In genomic region chr19:10602787-10603186, GRCm38 (mm10) we compare ENCODE assay signal across 8 mouse cellular contexts. TPM values are rescaled to one million over a fixed set of nuclear protein-coding genes. Genes with fewer than 3 reads are reported as not detected.
DNase-seq lines count a peak whose midpoint lies in the region; ATAC-seq and TF ChIP-seq lines count a peak whose summit lies in the region.

No protein-coding gene starts in this region.

- H3K36me3 ChIP-seq in embryonic facial prominence, embryonic 13.5 days, result peaks cover 27% of the 10 kb centered on the region
- H3K36me3 ChIP-seq in limb, embryonic 14.5 days (ENCODE audit: control insufficient read depth, insufficient read depth, low read length), result peaks cover 22% of the 10 kb centered on the region
- H3K36me3 ChIP-seq in midbrain, postnatal 0 days (ENCODE audit: insufficient read depth, low read length), result peaks cover 13% of the 10 kb centered on the region

- peak overlapping the region; percentile 76 for H3K9ac ChIP-seq in embryonic facial prominence, embryonic 13.5 days
- H3K9ac ChIP-seq in limb, embryonic 14.5 days (ENCODE audit: low read depth, low read length, severe bottlenecking), result peak overlapping the region; percentile 72
- peak overlapping the region; percentile 56 for H3K9ac ChIP-seq in midbrain, postnatal 0 days (replicated peaks; ENCODE audit: low read length, poor library complexity, severe bottlenecking)

- H3K27me3 ChIP-seq in embryonic facial prominence, embryonic 13.5 days, result no peaks in the 10 kb centered on the region
- H3K27me3 ChIP-seq in limb, embryonic 14.5 days (ENCODE audit: control insufficient read depth, insufficient read depth, low read length), result no peaks in the 10 kb centered on the region
- no peaks in the 10 kb centered on the region for H3K27me3 ChIP-seq in midbrain, postnatal 0 days (ENCODE audit: insufficient read depth, low read length)

- peak overlapping the region; percentile 67 for H3K4me2 ChIP-seq in embryonic facial prominence, embryonic 13.5 days
- H3K4me2 ChIP-seq in limb, embryonic 14.5 days (replicated peaks; ENCODE audit: low read depth, low read length, severe bottlenecking), result peak overlapping the region; percentile 62
- H3K4me2 ChIP-seq in midbrain, postnatal 0 days (ENCODE audit: low read depth, low read length, poor library complexity, severe bottlenecking), result peak overlapping the region; percentile 58

- H3K4me1 ChIP-seq in embryonic facial prominence, embryonic 13.5 days, result peaks cover 38% of the 10 kb centered on the region
- H3K4me1 ChIP-seq in limb, embryonic 14.5 days (ENCODE audit: control insufficient read depth, insufficient read depth, low read length), result peaks cover 21% of the 10 kb centered on the region
- H3K4me1 ChIP-seq in midbrain, postnatal 0 days (ENCODE audit: insufficient read depth, low read length), result peaks cover 14% of the 10 kb centered on the region

- 3% methylated on average over 9 of the region's 9 CpGs for WGBS in embryonic facial prominence, embryonic 13.5 days
- 1% methylated on average over 9 of the region's 9 CpGs for WGBS in limb, embryonic 14.5 days
- WGBS in midbrain, postnatal 0 days, result under 1% methylated on average over 9 of the region's 9 CpGs

- peak; percentile 68 for DNase-seq in 3134 (ENCODE audit: extremely low read depth, insufficient read length, low spot score)
- peak; percentile 89 to 93 for DNase-seq in adrenal gland, postnatal 36 days
- peak; percentile 89 for DNase-seq in heart, adult 8-10 months (ENCODE audit: low spot score)
- peak; percentile 94 for DNase-seq in kidney, adult 9 months
- peak; percentile 96 for DNase-seq in limb, embryonic 14.5 days (ENCODE audit: low spot score)
- DNase-seq in midbrain, postnatal 0 days (ENCODE audit: low spot score), result peak; percentile 95
- DNase-seq in spleen, postnatal 14 days (ENCODE audit: low spot score in 2 of 2), result peak; percentile 75 to 82

- peak; percentile 90 for TF ChIP-seq CTCF in midbrain, postnatal 0 days (IDR thresholded peaks at IDR 0.05)

- H3K27ac ChIP-seq in embryonic facial prominence, embryonic 13.5 days, result peak overlapping the region; percentile 92
- H3K27ac ChIP-seq in limb, embryonic 14.5 days (replicated peaks; ENCODE audit: low read depth, low read length), result peak overlapping the region; percentile 88
- peak overlapping the region; percentile 92 for H3K27ac ChIP-seq in midbrain, postnatal 0 days (ENCODE audit: low read depth, low read length)

- ATAC-seq in embryonic facial prominence, embryonic 13.5 days (ENCODE audit: insufficient number of reproducible peaks, insufficient read depth, low FRiP score, low TSS enrichment, low read depth), result no peak
- ATAC-seq in limb, embryonic 14.5 days (ENCODE audit: low FRiP score, low read depth), result peak; percentile 71
- ATAC-seq in midbrain, postnatal 0 days (ENCODE audit: low FRiP score), result peak; percentile 60

- H3K9me3 ChIP-seq in embryonic facial prominence, embryonic 13.5 days, result no peaks in the 10 kb centered on the region
- no peaks in the 10 kb centered on the region for H3K9me3 ChIP-seq in limb, embryonic 14.5 days (ENCODE audit: control insufficient read depth, low read length)
- no peaks in the 10 kb centered on the region for H3K9me3 ChIP-seq in midbrain, postnatal 0 days (ENCODE audit: low read length)

- peak; percentile 93; the same call in 1 of the 2 replicates for TF ChIP-seq POLR2A in limb, embryonic 14.5 days (IDR thresholded peaks at IDR 0.05; ENCODE audit: borderline replicate concordance, extremely low read depth, insufficient read depth, insufficient read length)

- peak overlapping the region; percentile 37 for H3K4me3 ChIP-seq in embryonic facial prominence, embryonic 13.5 days
- H3K4me3 ChIP-seq in limb, embryonic 14.5 days (replicated peaks; ENCODE audit: low read length), result peak overlapping the region; percentile 35
- peak overlapping the region; percentile 21; the same call in 1 of the 2 replicates for H3K4me3 ChIP-seq in midbrain, postnatal 0 days (ENCODE audit: low read depth, low read length)

RNA-seq across cellular contexts. Expression of gene Ddb1, which starts 2.3 kb away (rescaled TPM):
- 100 to 1,000 TPM; 272 to 288 TPM for total RNA-seq in adrenal gland, postnatal 36 days (2021)
- polyA plus RNA-seq in embryonic facial prominence, embryonic 13.5 days (2015; fragmentation: Nextera tagmentation; extraction: Ambion mirVana), result 355 and 368 TPM in 2 replicates
- 100 to 1,000 TPM; 132 to 146 (median 139) TPM for total RNA-seq in heart, adult 8-10 months (2022)
- 346 and 349 TPM in 2 replicates for polyA plus RNA-seq in limb, embryonic 14.5 days (2012; rRNA removed)
- polyA plus RNA-seq in limb, embryonic 14.5 days (2014; fragmentation: Nextera tagmentation; extraction: Ambion mirVana), result 358 and 386 TPM in 2 replicates
- total RNA-seq in midbrain, postnatal 0 days (2014; rRNA removed), result 247 and 261 TPM in 2 replicates
- polyA plus RNA-seq in midbrain, postnatal 0 days (2015; fragmentation: Nextera tagmentation; extraction: Ambion mirVana), result 135 TPM in 2 replicates

RNA-seq across cellular contexts. Expression of gene Tkfc, which starts 2.7 kb away (rescaled TPM):
- 10 to 100 TPM; 18.0 to 20.7 TPM for total RNA-seq in adrenal gland, postnatal 36 days (2021)
- polyA plus RNA-seq in embryonic facial prominence, embryonic 13.5 days (2015; fragmentation: Nextera tagmentation; extraction: Ambion mirVana), result 16.3 and 17.0 TPM in 2 replicates
- 10 to 100 TPM in 2 of 4 experiments, 1 to 10 TPM in 2; 9.4 to 11.3 (median 10.2) TPM for total RNA-seq in heart, adult 8-10 months (2022)
- 24.1 and 25.5 TPM in 2 replicates for polyA plus RNA-seq in limb, embryonic 14.5 days (2012; rRNA removed)
- polyA plus RNA-seq in limb, embryonic 14.5 days (2014; fragmentation: Nextera tagmentation; extraction: Ambion mirVana), result 14.6 and 15.4 TPM in 2 replicates
- total RNA-seq in midbrain, postnatal 0 days (2014; rRNA removed), result 11.1 and 15.8 TPM in 2 replicates
- 19.5 and 23.3 TPM in 2 replicates for polyA plus RNA-seq in midbrain, postnatal 0 days (2015; fragmentation: Nextera tagmentation; extraction: Ambion mirVana)

RNA-seq across cellular contexts. Expression of gene Tmem138, which starts 25.6 kb away (rescaled TPM):
- 1 to 10 TPM; 8.2 to 8.6 TPM for total RNA-seq in adrenal gland, postnatal 36 days (2021)
- 38.3 and 39.1 TPM in 2 replicates for polyA plus RNA-seq in embryonic facial prominence, embryonic 13.5 days (2015; fragmentation: Nextera tagmentation; extraction: Ambion mirVana)
- 1 to 10 TPM; 1.6 to 4.0 (median 2.3) TPM for total RNA-seq in heart, adult 8-10 months (2022)
- polyA plus RNA-seq in limb, embryonic 14.5 days (2012; rRNA removed), result 29.7 and 34.2 TPM in 2 replicates
- 33.8 and 36.2 TPM in 2 replicates for polyA plus RNA-seq in limb, embryonic 14.5 days (2014; fragmentation: Nextera tagmentation; extraction: Ambion mirVana)
- 18.5 and 18.8 TPM in 2 replicates for total RNA-seq in midbrain, postnatal 0 days (2014; rRNA removed)
- polyA plus RNA-seq in midbrain, postnatal 0 days (2015; fragmentation: Nextera tagmentation; extraction: Ambion mirVana), result 32.4 and 33.1 TPM in 2 replicates

RNA-seq across cellular contexts. Expression of gene Cyb561a3, which starts 25.8 kb away (rescaled TPM):
- total RNA-seq in adrenal gland, postnatal 36 days (2021), result 10 to 100 TPM; 17.8 to 21.7 TPM
- polyA plus RNA-seq in embryonic facial prominence, embryonic 13.5 days (2015; fragmentation: Nextera tagmentation; extraction: Ambion mirVana), result 18.7 and 21.8 TPM in 2 replicates
- total RNA-seq in heart, adult 8-10 months (2022), result 10 to 100 TPM; 11.1 to 12.9 (median 12.0) TPM
- polyA plus RNA-seq in limb, embryonic 14.5 days (2012; rRNA removed), result 23.1 and 33.0 TPM in 2 replicates
- polyA plus RNA-seq in limb, embryonic 14.5 days (2014; fragmentation: Nextera tagmentation; extraction: Ambion mirVana), result 18.9 and 22.3 TPM in 2 replicates
- total RNA-seq in midbrain, postnatal 0 days (2014; rRNA removed), result 19.1 and 32.0 TPM in 2 replicates
- 20.3 and 22.2 TPM in 2 replicates for polyA plus RNA-seq in midbrain, postnatal 0 days (2015; fragmentation: Nextera tagmentation; extraction: Ambion mirVana)

RNA-seq across cellular contexts. Expression of gene Vwce, which starts 31.2 kb away (rescaled TPM):
- under 1 TPM; 0.26 to 0.60 TPM for total RNA-seq in adrenal gland, postnatal 36 days (2021)
- polyA plus RNA-seq in embryonic facial prominence, embryonic 13.5 days (2015; fragmentation: Nextera tagmentation; extraction: Ambion mirVana), result 3.1 and 3.8 TPM in 2 replicates
- not detected for total RNA-seq in heart, adult 8-10 months (2022)
- polyA plus RNA-seq in limb, embryonic 14.5 days (2012; rRNA removed), result 7.0 and 10.2 TPM in 2 replicates
- 3.2 TPM in 2 replicates for polyA plus RNA-seq in limb, embryonic 14.5 days (2014; fragmentation: Nextera tagmentation; extraction: Ambion mirVana)
- total RNA-seq in midbrain, postnatal 0 days (2014; rRNA removed), result 2.6 and 2.9 TPM in 2 replicates
- 1.9 and 2.2 TPM in 2 replicates for polyA plus RNA-seq in midbrain, postnatal 0 days (2015; fragmentation: Nextera tagmentation; extraction: Ambion mirVana)
